Mouse (Mus musculus): ENCODE results near the gene Gm10803.
"Not testable (repeated sequence)": the region's sequence is repeated elsewhere in the genome, so short reads cannot be mapped to it uniquely, and the experiment has no call there.

Gene Gm10803

DNA sequence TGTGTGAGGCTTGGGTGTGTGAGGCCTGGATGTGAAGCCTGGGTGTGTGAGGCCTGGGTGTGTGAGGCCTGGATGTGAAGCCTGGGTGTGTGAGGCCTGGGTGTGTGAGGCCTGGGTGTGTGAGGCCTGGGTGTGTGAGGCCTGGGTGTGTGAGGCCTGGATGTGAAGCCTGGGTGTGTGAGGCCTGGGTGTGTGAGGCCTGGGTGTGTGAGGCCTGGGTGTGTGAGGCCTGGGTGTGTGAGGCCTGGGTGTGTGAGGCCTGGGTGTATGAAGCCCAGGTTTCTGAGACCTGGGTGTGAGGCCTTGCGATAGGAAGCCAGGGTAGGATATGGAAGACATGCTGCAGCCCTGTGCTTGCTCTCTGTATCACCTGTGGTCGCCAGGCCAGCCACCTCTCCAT lies at the start of gene Gm10803:
Gene Gm10803, plus strand, starts transcription at position 301 of the 400 bp plus-strand sequence.
- DNase-seq (ENCODE audit: low read depth, low spot score) = not testable (repeated sequence)

DNA sequence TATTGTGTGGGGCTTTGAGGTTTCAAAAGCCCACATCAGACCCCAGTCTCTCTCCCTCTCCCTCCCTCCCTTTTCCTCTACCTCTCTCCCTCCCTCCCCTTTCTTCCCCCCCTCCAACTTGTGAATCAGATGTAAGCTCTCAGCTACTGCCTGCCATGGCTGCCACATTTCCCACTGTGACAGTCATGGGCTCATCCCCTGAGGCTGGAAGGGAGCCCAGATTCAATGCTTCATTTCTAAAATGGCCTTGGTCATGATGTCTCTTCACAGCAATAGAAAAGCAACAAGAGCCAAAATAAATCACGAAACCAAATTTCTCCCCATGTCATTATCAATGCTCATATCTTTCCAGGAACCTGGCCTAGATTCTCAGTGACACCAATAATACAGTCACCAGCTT lies 49.5 kb upstream of the Gm10803 start:
- DNase-seq (ENCODE audit: low read depth, low spot score) = no peak

DNA sequence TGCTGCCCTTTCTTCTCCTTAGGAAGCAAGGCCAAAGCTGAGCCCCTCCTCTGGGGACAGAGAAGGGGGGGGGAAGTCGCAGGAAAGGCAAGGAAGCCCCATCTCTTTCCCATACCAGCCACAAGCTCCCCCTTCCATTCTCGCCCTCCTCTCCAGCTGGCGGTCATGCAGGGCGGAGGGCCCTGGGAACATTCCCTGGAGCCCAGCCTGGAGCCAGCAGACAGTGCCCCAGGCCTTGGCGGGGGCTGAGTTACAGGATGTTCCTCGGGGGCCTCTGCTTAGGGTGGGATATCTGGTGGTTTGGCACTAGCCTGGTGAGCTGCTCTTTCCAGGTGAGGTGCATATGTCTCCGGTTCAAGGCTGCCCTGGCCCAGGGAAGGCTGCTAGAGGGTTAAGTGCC lies 48.2 kb upstream of the Gm10803 start:
- no peak for DNase-seq (ENCODE audit: low read depth, low spot score)

DNA sequence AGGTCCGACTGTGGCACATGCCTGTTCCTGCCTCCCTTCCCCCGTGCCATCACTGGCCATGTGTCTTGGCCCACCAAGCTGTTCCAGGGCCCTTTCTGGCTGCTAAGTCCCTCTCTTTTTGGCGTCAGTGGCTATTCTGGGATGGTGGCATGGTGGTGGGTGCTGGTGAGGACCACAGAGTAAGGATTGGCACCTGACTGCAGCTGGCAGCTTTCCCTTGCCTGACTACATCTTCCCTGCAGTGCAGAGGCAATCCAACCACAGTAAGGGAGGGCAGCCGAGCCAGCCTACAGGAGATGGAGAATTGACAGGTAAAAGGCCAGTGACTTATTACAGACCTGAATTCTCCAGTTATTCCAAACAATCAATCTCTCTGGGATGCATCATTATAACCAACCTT lies 45.1 kb upstream of the Gm10803 start:
- no peak for DNase-seq (ENCODE audit: low read depth, low spot score)

DNA sequence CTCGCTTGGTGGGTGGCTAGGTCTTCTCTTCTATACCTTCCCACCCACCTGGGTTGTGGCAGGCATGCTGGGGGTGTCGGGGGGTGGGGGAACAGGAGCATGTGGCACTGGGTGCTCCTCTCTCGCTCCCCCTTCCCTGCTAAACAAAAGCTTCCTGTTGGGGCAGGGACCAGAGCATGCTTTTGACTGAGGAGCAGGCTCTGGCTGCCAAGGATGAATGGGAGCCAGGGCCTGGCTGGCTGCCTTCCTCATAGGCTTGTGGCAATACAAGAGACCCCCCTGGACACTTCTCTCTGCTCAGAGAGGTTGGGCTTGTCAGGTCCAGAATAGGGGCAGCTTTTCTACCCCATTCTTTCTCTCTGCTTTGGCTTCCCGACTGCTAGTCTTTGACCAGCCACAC lies 39.3 kb upstream of the Gm10803 start:
- DNase-seq (ENCODE audit: low read depth, low spot score) = no peak

DNA sequence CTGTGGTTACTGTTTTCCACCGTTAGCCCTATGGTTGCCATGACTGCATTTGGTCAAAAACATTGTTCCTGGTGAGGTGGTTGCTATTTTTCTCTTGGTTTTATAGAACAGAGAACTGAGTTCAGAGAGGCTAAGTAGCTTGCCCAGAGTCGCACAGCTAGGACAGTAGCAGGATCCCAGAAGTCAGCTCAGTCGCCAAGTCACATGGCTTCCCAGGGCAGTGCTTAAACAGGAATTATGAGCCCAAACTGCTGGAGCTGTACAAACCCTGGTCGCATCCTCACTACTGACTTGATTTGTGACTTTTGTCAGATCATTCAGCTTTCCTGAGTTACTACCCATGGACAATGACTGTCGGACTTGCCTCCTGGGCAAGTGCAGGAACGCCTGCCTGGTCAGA lies 38.8 kb upstream of the Gm10803 start:
- DNase-seq (ENCODE audit: low read depth, low spot score) = no peak

DNA sequence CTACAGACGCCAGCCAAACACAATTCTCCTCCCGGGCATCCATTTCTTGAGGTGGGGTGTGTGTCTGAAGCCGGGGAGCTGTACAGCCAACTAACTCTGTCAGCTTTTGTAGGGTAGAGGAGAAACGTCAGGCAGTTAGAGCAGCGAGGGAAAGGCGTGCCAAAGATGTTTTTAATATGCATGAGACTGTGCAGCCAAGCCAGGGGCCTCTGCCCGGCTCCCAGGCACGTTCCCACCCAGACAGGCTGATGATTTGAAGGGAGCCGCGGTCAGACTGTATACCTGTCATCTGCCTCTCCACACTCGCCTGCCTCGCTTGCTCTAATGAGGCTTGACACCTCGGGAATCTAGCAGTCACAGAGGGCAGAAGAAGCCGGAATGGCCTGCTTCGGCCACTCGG lies 38.4 kb upstream of the Gm10803 start:
- no peak for DNase-seq (ENCODE audit: low read depth, low spot score)

DNA sequence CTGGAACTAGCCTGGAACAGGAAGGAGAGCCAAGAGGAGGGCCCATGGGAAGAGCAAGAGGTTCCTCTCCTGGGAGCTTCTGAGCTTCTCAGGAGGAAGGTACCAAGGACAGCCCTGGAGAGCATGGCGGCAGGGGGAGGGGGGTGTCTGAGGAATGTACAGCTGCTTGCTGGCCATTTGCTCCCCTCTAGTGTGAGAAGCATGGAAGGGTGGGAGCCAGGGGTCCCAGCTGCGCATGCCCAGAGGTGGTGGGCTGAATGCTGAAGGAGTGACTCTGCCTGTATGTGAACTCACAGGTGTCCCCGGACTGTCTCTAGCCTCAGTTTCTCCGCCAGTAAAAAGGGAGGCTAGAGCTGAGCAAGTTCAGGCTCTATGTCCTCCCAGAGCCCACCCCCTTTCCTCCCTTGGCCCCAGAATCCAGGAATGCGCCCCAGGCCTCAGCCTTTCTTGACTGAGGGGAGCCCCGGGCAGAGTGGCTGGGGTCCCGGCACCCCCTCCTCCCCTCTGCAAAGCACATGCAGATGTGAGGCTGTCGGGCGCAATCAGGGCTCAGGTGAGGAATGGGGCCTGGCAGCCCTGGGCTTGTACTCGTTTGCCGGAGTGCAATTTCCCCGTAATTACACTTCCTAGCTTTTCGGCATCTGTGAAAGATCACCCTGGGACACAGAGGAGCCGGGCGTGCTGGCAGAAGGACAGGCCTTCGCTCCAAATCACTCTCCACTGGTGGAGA lies 35.2 kb upstream of the Gm10803 start:
- no peak for DNase-seq (ENCODE audit: low read depth, low spot score)

DNA sequence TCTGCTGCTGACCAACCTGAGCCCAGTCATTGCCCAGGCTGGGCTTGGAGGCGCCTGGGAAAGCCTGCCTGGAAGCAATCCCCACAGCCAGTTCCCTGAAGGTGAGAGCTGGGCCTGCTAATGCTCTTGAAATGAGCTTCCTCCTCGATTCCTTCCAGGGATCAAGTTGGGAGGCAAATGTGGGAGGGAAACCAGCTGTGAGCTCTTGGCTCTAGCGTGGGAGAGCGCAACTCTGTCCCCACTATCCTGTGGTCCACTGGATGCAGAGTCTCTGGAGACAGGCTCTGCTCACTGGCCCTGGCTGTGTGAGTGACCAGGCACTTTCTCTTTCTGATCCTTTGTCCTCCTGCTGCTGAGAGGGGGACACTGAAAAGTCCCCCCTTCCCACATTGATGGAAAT lies 30.8 kb upstream of the Gm10803 start:
- no peak for DNase-seq (ENCODE audit: low read depth, low spot score)

DNA sequence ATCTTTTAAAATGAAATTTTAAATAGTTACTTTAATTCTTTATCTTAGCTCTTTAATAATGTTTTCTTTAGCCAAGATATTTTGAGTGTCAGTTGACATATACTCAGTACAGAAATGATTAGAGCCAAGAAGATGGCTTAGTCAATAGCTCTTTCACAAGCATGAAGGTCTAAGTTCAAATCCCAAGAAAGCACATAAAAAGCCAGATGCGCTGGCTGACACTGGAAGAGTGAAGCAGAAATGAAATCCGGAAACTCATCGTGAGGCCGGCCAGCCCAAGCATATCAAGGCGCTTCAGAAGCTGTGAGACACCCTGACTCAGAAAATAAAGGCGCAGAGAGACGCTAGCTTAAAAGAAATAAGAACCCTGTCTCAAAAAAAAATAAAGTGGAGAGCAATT lies 26.5 kb upstream of the Gm10803 start:
- no peak for DNase-seq (ENCODE audit: low read depth, low spot score)

DNA sequence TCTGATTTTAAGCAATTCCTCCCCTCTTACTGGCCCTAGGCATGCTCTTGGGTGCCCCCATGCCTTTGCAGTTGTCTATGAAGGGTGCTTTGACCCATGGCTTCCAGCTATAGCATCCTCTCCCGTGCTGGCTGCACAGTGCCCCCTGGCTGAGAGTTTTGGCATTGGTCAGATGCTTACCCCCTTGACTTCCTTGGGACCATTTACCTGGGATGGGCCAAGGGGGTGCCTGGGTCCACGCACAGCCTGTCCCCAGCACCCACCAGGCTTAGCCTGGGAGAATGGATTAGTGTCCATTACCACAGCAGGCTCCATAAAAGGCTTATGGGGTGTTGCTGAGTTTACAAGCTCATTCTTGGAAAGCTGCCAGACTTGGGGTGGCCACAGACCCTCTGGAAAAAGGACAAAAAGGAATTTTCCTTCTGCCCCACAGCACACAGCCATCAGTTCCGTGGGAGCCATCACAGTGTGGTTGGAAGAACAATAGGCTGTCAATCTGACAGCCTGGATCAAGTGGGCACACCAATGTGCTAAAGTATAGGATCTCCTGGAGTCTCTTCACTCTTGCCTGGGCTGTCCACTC lies 22.9 kb upstream of the Gm10803 start:
- DNase-seq (ENCODE audit: low read depth, low spot score) = no peak

DNA sequence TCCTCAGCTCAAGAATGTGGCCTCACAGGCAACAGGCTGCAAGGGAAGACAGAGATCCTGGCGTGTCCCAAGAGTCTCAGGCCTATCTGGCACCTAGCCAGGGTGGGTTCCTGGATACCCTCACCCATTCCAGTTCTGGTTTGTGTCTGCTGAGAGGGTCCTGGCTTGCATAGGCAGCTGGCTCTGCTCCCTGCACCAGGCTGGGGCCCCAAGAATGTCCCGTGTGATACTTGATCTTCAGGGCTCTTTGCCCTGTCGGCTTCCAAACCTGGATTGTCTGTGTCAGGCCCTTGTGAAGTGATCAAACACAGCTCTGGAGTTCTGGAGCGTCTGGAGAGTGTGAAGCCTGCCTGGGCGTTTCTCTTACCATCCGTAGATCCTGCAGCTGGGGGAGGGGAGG lies 22.2 kb upstream of the Gm10803 start:
- DNase-seq (ENCODE audit: low read depth, low spot score) = no peak

DNA sequence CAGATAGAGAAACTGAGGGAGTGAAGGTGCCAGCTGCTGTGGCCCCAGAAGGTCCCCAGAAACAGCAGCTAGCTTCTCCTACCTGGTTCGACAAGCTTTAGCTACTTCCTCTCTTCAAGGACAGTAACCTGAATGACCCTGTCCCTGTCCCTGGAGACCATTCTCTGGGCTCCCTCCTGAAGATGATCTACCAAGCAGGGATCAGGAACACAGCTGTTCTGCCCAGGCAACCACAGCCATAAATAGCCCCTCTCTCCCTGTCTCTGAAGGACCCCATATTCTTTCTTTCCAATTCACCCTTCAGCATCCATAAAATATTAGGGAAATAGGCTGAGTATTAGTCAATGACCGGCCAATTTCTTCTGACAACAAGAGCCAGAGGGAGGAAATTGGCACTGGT lies 18.6 kb upstream of the Gm10803 start:
- no peak for DNase-seq (ENCODE audit: low read depth, low spot score)

DNA sequence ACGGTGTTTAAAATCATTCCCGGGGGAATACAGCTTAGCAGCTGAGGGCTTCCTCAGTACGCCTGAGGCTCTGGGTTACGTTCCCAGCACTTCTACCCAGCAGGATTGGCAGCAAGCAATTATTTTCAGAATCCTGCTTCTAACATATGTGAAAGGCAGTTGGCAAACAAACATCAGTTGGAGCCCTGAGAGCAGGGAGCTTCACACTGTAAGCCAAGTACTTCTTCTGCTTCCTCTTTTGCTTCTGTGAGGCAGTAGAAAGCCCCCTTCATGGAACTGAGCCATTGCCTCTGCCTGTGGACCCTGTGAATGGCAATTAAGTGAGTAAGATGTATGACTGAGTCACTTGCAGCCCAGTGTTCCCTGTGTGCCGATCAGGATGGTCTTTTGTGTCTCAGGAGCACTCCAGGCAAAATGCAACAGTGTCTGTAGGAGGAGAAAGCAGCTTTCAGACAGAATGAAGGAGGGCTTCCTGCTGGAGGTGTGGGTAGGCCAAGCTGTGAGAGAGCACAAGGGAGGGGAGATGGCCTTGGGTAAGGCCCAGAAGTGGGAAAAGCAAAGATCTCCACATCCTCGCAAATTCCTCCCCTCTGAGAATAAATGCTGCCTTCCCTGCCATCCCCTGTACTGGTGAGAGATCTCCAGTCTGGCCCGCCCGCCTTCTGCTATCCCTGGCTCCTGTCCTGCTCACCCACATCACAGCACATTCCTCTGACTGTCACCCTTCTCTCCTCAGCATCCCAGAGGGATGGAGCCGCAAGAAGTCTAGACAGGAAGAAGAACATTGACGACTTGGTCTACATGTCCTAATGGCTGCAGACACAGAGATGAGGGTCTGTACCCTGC lies 7.5 kb upstream of the Gm10803 start:
- no peak for DNase-seq (ENCODE audit: low read depth, low spot score)

DNA sequence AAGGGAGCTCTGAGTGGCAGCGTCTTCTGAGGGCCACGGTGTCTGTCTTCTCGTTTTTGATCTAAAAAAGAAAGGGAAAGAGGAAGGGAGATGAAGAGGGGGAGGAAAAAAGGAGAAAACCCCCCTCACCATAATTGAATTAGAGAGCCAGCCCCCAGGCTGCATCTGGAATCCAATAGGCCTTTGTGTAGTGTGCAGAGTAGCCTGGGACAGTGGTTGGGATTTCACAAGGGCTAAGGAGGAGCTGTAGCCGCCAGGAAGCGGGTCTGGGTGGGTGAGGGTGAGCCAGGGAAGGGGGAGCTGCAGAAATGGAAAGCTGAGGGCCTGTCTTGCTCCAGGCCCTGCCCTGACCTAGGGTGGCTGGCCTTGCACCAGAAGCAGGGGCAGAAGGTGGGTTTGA lies 6.5 kb upstream of the Gm10803 start:
- no peak for DNase-seq (ENCODE audit: low read depth, low spot score)

DNA sequence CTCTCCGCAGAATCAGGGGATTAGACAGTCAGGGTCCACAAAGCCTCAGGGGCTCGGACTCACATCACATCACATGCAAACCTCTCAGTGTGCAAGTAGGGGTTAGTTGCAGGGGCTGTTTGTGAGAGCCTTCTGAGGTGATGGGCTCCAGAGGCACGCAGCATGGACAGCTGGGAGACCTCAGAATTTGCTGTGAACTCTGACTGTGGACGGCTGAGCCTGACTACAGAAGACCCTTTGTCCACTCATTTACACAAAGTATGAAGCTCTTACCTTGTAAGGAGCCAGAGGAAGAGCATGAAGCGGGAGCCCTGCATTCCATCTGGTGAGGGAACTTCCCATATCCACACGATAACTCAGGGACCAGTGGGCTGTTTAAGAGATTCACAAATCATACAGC lies 5.3 kb downstream of the Gm10803 start:
- no peak for DNase-seq (ENCODE audit: low read depth, low spot score)

DNA sequence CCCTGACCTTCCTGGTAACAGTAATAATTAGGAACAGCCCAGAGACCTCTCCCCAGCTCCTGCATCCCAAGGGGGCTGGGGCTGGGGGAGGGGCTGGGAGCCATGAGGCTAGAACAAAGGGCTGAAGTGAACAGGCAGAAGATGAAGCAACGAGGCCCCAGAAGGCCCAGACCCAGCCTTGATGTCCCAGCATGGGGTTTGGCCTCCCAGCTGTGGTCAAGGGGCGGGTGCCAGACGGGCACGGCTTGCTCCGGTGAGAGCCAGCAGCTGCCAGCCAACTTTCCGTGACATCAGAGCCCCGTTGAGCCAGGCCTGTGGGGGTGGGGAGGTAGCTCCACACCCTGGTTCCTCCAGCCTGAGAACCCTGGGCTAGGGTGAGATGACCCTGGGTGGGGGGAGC lies 7.3 kb downstream of the Gm10803 start:
- no peak for DNase-seq (ENCODE audit: low read depth, low spot score)

DNA sequence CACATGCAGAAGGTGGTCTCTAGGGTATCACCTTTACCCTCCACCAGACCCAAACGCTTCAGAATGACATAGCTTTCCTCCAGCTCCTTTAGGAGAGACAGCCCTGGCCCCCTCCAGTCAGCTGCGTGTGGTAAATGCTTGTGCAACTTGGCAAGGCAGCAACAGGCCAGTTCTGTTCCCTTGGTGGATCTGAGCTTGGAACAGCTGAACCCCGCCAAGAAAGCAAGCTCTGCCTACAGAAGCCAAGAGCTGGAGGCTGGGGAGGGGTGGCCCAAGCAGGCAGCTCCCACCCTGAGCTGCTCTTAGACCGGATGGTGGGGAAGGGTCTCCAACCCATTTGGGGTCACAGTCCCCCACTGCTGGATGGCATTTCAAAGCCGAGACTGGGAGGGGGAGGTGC lies 12.2 kb downstream of the Gm10803 start:
- DNase-seq (ENCODE audit: low read depth, low spot score) = no peak

DNA sequence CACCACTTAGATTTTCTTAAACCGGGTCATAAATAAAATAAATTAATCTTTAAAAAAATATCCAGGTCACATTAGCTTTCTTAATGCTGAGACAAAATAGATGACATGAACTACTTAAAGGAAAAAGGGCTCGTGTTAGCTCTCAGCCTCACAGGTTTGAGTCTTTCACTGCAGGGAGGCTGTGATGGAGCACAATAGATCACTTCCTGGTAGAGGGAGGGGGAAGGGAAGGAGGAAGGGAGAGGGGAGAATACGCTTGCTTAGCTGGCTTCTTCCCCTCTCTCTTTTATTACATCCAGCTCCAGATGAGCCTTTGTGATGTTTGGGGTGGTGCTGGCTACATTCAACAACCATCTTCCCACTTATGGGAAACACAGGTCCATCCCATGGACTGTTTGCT lies 20.9 kb downstream of the Gm10803 start:
- DNase-seq (ENCODE audit: low read depth, low spot score) = no peak

DNA sequence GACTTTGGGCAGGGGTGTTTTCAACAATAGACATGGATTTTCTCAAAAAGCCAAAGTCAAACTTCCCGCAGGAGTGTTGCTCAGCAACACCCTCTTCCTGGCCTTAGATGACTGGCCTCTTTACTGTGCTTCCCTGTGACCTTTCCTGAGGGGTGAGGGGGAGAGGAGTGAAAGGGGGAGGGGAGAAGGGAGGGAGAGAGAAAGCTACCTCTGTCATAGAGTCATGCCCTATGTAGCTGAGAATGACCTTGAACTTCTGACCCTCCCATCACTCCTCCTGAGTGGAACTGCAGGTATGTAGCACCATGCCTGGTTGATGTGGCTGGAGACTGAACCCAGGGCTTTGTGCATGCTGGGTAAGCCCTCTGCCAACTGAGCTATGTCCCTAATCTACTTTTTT lies 25.5 kb downstream of the Gm10803 start:
- DNase-seq (ENCODE audit: low read depth, low spot score) = no peak

DNA sequence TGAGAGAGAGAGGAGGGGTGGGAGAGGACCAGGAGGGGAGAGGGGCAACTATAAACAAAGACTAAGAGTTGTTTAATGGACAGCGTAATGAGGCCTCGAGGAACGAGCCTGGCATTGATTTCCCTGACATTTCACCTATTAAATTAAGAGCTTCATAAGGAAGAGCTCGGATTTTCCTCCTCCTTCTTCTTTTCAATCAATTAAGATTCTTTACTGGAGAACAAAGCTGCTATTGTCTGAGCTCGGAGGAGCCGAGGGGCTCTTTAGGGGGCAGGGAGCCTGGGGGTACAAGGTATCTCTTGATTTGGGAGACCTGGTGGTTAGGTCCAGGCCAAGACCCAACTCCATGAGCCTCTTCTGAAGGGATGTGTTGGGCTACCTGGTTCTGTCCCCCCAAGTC lies 27.1 kb downstream of the Gm10803 start:
- no peak for DNase-seq (ENCODE audit: low read depth, low spot score)

DNA sequence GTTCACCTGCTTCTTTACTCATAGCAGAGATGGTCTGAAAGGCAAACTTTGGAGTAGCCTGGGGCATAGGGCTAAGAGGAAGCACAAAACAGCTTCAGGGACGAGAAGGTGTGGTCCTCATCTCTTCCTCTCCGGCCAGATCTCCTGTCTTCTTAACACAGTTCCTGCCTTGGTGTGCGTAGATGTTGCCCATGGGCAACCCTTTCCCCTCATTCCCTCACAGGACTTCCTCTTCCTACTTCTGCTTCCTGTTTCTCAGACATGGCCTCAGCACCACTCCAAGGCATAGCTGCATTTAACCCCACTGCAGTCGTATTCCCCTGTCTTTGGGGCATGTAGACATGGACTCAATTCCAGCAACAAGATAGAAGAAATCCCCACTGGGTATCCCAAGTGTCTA lies 29.5 kb downstream of the Gm10803 start:
- no peak for DNase-seq (ENCODE audit: low read depth, low spot score)

DNA sequence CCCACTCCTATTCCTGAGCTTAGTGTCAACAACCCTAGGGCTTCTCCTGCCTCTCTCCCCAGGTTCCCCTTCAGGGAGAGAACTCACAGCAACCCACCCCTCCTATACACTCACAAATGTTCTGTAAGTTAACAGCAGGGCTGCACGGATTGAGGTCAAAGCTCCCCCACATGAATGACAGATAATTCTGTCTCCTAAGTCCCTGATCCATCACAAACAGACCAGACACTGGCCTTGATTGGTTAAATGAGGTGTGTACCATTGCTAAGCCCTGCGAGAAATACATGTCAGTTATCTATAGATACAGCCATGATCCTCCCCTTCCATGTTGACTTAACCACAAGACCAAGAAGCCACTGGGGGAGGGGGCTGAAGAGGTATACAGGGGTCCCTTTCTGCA lies 31.3 kb downstream of the Gm10803 start:
- no peak for DNase-seq (ENCODE audit: low read depth, low spot score)
